Mouse (Mus musculus) lung, postnatal 0 days (tissue): ENCODE data around the gene Ccdc146.

Experiments
- CTCF ChIP-seq: IDR thresholded peaks from 2 replicates; pipeline ENCODE4 v1.5.1; 2016; ENCODE audit warnings: antibody characterized with exemption, mild to moderate bottlenecking
- EP300 ChIP-seq: IDR thresholded peaks from 2 replicates; pipeline ENCODE4 v1.6.1; 2016; ENCODE audit warnings: antibody characterized with exemption, mild to moderate bottlenecking, control low read depth

DNA sequence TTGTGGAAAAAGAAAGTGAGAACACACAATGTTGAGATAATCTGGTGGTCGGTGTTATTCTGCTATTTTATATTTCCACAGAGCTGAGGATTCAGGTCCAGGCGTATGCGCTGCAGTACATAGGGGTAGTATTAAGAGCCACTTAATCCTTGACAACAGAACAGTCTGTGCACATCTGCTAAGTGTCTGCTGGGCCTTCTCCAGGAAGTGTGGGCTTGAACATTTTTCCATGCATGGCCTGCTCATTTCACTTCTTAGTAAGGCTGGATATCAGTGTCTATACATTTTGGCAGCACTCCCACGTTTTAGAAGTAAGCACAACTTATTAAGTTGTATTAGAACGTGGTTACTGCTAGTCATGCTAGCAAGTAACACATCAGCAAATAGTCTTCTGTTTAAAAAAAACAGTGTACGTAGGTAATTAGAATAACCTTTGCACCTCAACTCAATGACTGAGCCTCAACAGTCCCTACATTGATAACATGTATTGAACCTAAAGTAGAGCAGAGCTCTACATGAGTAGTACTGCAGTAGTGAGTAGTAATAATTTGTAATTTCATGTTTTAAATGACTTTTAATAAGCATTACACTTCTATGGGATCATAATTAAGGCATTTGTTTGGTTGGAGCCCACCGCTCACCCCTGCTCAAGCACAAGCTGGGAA, 15.1 kb upstream of the Ccdc146 start:
- TF ChIP-seq CTCF (no peak), EP300 (no peak)
